Mouse (Mus musculus): ENCODE measurements around the gene Wiz. TPM values are rescaled to one million over a fixed set of nuclear protein-coding genes. Genes with fewer than 3 reads are reported as not detected.

The Wiz gene
- polyA plus RNA-seq, 1 experiment from 2014 or later, result 46.2 TPM

- no peaks in the 10 kb centered on the region for H3K4me1 ChIP-seq (ENCODE audit: control insufficient read depth, insufficient read depth, low read length)
- H3K27ac ChIP-seq (ENCODE audit: low read depth, low read length), result no peak overlapping the region
- H3K9me3 ChIP-seq (ENCODE audit: control insufficient read depth, low read length), result no peaks in the 10 kb centered on the region
- 94% methylated on average over 8 of the region's 8 CpGs for WGBS
- no peak overlapping the region for H3K9ac ChIP-seq (replicated peaks; ENCODE audit: low read depth, low read length)
- peaks cover 94% of the 10 kb centered on the region for H3K36me3 ChIP-seq (ENCODE audit: control insufficient read depth, insufficient read depth, low read length)
- no peak overlapping the region for H3K4me3 ChIP-seq (ENCODE audit: low read depth, low read length)
- ATAC-seq (ENCODE audit: low read depth), result no peak
- H3K27me3 ChIP-seq (ENCODE audit: control insufficient read depth, insufficient read depth, low read length), result no peaks in the 10 kb centered on the region
- no peak overlapping the region for H3K4me2 ChIP-seq (ENCODE audit: low read depth, low read length)
Measured at GRCm38 (mm10) chr17:32312801-32313200, 76.4 kb downstream of the Wiz start.

GRCm38 (mm10) chr17:32307963-32308362 lies 81.3 kb downstream of the Wiz start:
- no peak for ATAC-seq (ENCODE audit: low read depth)
- no peaks in the 10 kb centered on the region for H3K9me3 ChIP-seq (ENCODE audit: control insufficient read depth, low read length)
- no peaks in the 10 kb centered on the region for H3K4me1 ChIP-seq (ENCODE audit: control insufficient read depth, insufficient read depth, low read length)
- H3K9ac ChIP-seq (replicated peaks; ENCODE audit: low read depth, low read length), result no peak overlapping the region
- no peaks in the 10 kb centered on the region for H3K27me3 ChIP-seq (ENCODE audit: control insufficient read depth, insufficient read depth, low read length)
- H3K27ac ChIP-seq (ENCODE audit: low read depth, low read length), result no peak overlapping the region
- H3K36me3 ChIP-seq (ENCODE audit: control insufficient read depth, insufficient read depth, low read length), result peaks cover 85% of the 10 kb centered on the region
- WGBS, result 96% methylated on average over 4 of the region's 4 CpGs
- no peak overlapping the region for H3K4me3 ChIP-seq (ENCODE audit: low read depth, low read length)
- no peak overlapping the region for H3K4me2 ChIP-seq (ENCODE audit: low read depth, low read length)

Small RNAs within 50 kb of the gene (microRNA-seq; reads per million reads assigned to microRNA genes)
- gene Gm22201, result not detected

Other genes starting within 250 kb of the Wiz start
- gene Notch3, start 222.6 kb downstream of the Wiz start, polyA plus RNA-seq (2014; fragmentation: Nextera tagmentation; extraction: Ambion mirVana), result 8.0 and 8.3 TPM in 2 replicates
- gene Ephx3, start 199.9 kb downstream of the Wiz start, polyA plus RNA-seq (2014; fragmentation: Nextera tagmentation; extraction: Ambion mirVana), result 0.33 and 0.46 TPM in 2 replicates
- gene Brd4, start 104.7 kb downstream of the Wiz start, polyA plus RNA-seq (2014; fragmentation: Nextera tagmentation; extraction: Ambion mirVana), result 82.2 and 89.5 TPM in 2 replicates
- gene Akap8, start 68.2 kb downstream of the Wiz start, polyA plus RNA-seq (2014; fragmentation: Nextera tagmentation; extraction: Ambion mirVana), result 58.4 and 67.0 TPM in 2 replicates
- gene Akap8l, start 38.8 kb downstream of the Wiz start, polyA plus RNA-seq (2014; fragmentation: Nextera tagmentation; extraction: Ambion mirVana), result 123 and 158 TPM in 2 replicates
- 0.41 and 0.42 TPM in 2 replicates for gene Rasal3, start 14.1 kb upstream of the Wiz start, polyA plus RNA-seq (2014; fragmentation: Nextera tagmentation; extraction: Ambion mirVana)
- gene Pglyrp2, start 34.7 kb upstream of the Wiz start, polyA plus RNA-seq (2014; fragmentation: Nextera tagmentation; extraction: Ambion mirVana), result not detected in 2 replicates
- gene Cyp4f39, start 63.3 kb upstream of the Wiz start, polyA plus RNA-seq (2014; fragmentation: Nextera tagmentation; extraction: Ambion mirVana), result 0.79 and 0.92 TPM in 2 replicates
- 12.1 and 13.1 TPM in 2 replicates for gene Cyp4f17, start 116.6 kb upstream of the Wiz start, polyA plus RNA-seq (2014; fragmentation: Nextera tagmentation; extraction: Ambion mirVana)
- 14.0 and 19.0 TPM in 2 replicates for gene Cyp4f16, start 147.1 kb upstream of the Wiz start, polyA plus RNA-seq (2014; fragmentation: Nextera tagmentation; extraction: Ambion mirVana)
- 0.80 and 1.5 TPM in 2 replicates for gene Cyp4f37, start 231.9 kb upstream of the Wiz start, polyA plus RNA-seq (2014; fragmentation: Nextera tagmentation; extraction: Ambion mirVana)

All from neural tube, embryonic 14.5 days (tissue).